Comparison of ENCODE assay signal across 9 mouse cellular contexts in genomic region chr9:121162789-121163188, GRCm38 (mm10).
A peak's percentile ranks its signal among the peaks of the same experiment; 100 is the strongest.
DNase-seq lines count a peak whose midpoint lies in the region; ATAC-seq lines count a peak whose summit lies in the region.
"Had no signal": no experiment of that assay in that cellular context is flagged by ENCODE, and none has a peak within 500 bp of the region (broad histone marks: within the 10 kb centered on the region; RNA-seq: fewer than 3 reads in every experiment).

No protein-coding gene starts in this region.

- H3K4me3 ChIP-seq in hindbrain, embryonic 14.5 days (replicated peaks; ENCODE audit: low read length): no peak overlapping the region
- H3K4me3 ChIP-seq: heart, embryonic 13.5 days had no signal

- no peak overlapping the region for H3K27ac ChIP-seq in hindbrain, embryonic 14.5 days
- H3K27ac ChIP-seq: heart, embryonic 13.5 days had no signal

- H3K27me3 ChIP-seq in hindbrain, embryonic 14.5 days (ENCODE audit: control insufficient read depth, insufficient read depth, low read length): no peaks in the 10 kb centered on the region
- H3K27me3 ChIP-seq: heart, embryonic 13.5 days had no signal

- DNase-seq in adrenal gland, postnatal 14 days: peak; percentile 36
- DNase-seq in adrenal gland, postnatal 25 days: no peak
- DNase-seq in layer of hippocampus, adult 9-10 months (ENCODE audit: low spot score): peak; percentile 18
- no peak for DNase-seq in layer of hippocampus, adult 9-11 months
- peak; percentile 50 for DNase-seq in R1 (ENCODE audit: low read depth, low spot score)
- DNase-seq in kidney, postnatal 14 days: peak; percentile 24
- peak; percentile 24 to 26 for DNase-seq in thymus, postnatal 36 days
- DNase-seq in hindbrain, embryonic 14.5 days (ENCODE audit: low spot score): no peak

- ATAC-seq in hindbrain, embryonic 14.5 days (ENCODE audit: low FRiP score): no peak

- 52% methylated on average over 5 of the region's 5 CpGs for whole genome bisulfite sequencing in hindbrain, embryonic 14.5 days

- H3K4me2 ChIP-seq in hindbrain, embryonic 14.5 days (replicated peaks): no peak overlapping the region
- H3K4me2 ChIP-seq: heart, embryonic 13.5 days had no signal

- H3K9me3 ChIP-seq in hindbrain, embryonic 14.5 days (ENCODE audit: control insufficient read depth, low read length): no peaks in the 10 kb centered on the region

- H3K36me3 ChIP-seq in hindbrain, embryonic 14.5 days (replicated peaks; ENCODE audit: control insufficient read depth, insufficient read depth): no peaks in the 10 kb centered on the region
- H3K36me3 ChIP-seq: heart, embryonic 13.5 days had no signal

- no peak overlapping the region for H3K9ac ChIP-seq in hindbrain, embryonic 14.5 days
- H3K9ac ChIP-seq: heart, embryonic 13.5 days had no signal

- no peaks in the 10 kb centered on the region for H3K4me1 ChIP-seq in hindbrain, embryonic 14.5 days (replicated peaks; ENCODE audit: control insufficient read depth, insufficient read depth, low read length)
- H3K4me1 ChIP-seq: heart, embryonic 13.5 days had no signal

Comparison
In these comparisons a context has a peak if more than half of its experiments do, and no peak if none do; other contexts are left out.
1. DNase-seq: peak in adrenal gland, postnatal 14 days (single experiment), layer of hippocampus, adult 9-10 months (single experiment), R1 (single experiment), kidney, postnatal 14 days (single experiment) and thymus, postnatal 36 days (2 of 2); none in adrenal gland, postnatal 25 days (single experiment), layer of hippocampus, adult 9-11 months (single experiment) and hindbrain, embryonic 14.5 days (single experiment).